Mouse (Mus musculus) central nervous system, embryonic 14 days (tissue): ENCODE results near the gene Oog4. TPM values are rescaled to one million over a fixed set of nuclear protein-coding genes. Genes with fewer than 3 reads are reported as not detected.

Experiments
- polyA plus RNA-seq: library from polyadenylated mRNA; depleted of rRNA; stranded (reverse); fragments of >200 nt; gene quantifications from 2 replicates; pipeline ENCODE4 v1.2.3, GENCODE M21; 2012; rRNA removed

Gene Oog4
- not detected in 2 replicates for polyA plus RNA-seq

DNA sequence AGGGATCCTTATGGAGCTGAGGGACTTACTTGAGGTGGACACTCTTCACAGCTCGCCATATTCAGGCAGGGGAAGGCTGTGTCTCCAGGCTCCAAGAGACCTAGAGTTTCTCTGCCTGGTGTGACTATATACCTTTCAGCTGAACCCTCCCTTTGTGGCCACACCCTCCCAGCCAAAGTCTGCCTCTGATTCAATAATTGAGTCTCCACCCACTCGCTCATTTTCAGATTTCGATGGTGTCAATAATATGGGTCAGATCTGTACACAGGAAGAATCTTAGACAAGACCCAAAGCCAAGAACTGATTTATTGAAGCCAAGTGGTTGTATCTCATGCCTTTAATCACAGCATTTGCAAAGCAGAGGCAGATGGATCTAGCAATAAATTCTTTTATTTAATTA, at the start of gene Oog4:
Oog4 (minus strand) TSS at position 101 of the 400 bp plus-strand sequence.

DNA sequence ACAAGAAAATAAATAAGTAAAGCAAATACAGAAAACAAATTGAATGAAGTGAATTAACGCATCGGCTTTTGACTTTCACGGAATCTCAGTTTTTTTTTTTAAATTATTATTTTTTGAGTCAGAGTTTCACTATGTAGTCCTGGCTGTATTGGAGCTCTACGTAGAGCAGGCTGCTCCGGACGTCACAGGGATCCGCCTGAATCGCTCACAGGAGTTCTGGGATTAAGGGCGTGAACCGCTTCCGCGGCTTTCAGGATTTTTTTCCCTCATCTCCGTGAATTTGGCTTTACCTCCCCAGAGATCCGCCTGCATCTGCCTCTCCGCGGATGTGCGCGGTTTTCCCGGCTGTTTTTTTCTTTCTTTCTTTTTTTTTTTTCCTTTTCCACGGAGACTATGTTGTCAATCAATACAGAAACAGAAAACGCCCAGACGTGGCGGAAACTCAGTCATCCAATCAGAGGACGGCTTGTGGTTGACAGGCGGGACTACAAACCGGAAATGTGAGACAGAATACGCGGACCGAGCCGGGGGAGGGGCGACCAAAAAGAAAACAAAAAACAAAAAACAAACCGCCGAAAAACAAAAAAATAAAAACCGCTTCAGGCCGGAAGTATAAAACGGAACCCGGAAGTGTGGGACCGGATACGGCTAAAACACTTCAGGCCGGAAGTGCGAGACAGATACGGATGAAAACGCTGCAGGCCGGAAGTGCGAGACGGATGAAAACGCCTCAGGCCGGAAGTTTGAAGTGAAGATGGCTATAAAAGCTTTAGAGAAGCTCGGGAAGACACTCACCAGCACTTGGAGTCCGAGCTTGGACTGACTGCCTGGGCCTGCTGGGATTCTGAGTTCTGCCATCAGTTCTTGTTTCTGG, 37.7 kb downstream of the Oog4 start, which contains the start of gene Pramef8:
Pramef8 (plus strand) TSS at position 208 of the 874 bp plus-strand sequence.

DNA sequence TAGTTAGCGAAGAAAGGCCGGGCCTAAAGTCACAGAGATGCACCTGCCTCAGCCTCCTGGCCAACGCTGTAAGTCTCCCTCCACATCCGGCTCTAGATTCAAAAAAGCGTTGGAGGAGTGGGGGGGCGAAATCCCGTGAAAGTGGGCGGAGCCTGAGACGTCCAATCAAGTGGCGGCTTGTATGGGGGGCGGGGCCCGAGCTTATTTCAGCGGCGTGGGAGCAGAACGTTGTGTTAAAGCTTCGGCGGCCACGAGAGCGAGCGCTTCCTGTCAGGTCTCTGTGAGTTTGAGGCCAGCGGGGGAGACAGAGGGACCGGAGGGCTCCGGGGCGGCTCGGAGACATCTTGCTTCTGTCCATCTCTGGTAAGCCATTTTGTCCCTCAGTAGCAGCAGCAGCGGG, 55.9 kb downstream of the Oog4 start, which contains the start of gene Pramel1:
Pramel1 (plus strand) TSS at position 248 of the 400 bp plus-strand sequence.

Other genes with a start within 250 kb of the Oog4 start
- 23.2 and 23.5 TPM in 2 replicates for gene Prdm2, start 237.3 kb downstream of the Oog4 start, polyA plus RNA-seq
- 30.6 and 30.7 TPM in 2 replicates for gene Pdpn, start 150.8 kb downstream of the Oog4 start, polyA plus RNA-seq
- 0.10 and 0.45 TPM in 2 replicates for gene Lrrc38, start 100.6 kb downstream of the Oog4 start, polyA plus RNA-seq
- gene Pramel1, start 55.9 kb downstream of the Oog4 start, polyA plus RNA-seq = not detected in 2 replicates
- gene Pramef8, start 37.9 kb downstream of the Oog4 start, polyA plus RNA-seq = 10.8 and 12.1 TPM in 2 replicates
- gene Gm13043, start 61.0 kb upstream of the Oog4 start, polyA plus RNA-seq = not detected in 2 replicates
- gene Gm13040, start 85.6 kb upstream of the Oog4 start, polyA plus RNA-seq = not detected in 2 replicates
- not detected in 2 replicates for gene BC080695, start 101.4 kb upstream of the Oog4 start, polyA plus RNA-seq
- not detected in 2 replicates for gene Gm13057, start 101.4 kb upstream of the Oog4 start, polyA plus RNA-seq
- gene Gm13083, start 164.7 kb upstream of the Oog4 start, polyA plus RNA-seq = not detected in 2 replicates
- not detected in 2 replicates for gene Gm13088, start 206.9 kb upstream of the Oog4 start, polyA plus RNA-seq